Mouse (Mus musculus): Measurements from ENCODE around the gene Zfp597.

- no peak for TF ChIP-seq CTCF (IDR thresholded peaks at IDR 0.05; ENCODE audit: low read depth, low read length)
- no peak for TF ChIP-seq POLR2A (IDR thresholded peaks at IDR 0.05; ENCODE audit: insufficient read depth, low read length)
- TF ChIP-seq EP300 (IDR thresholded peaks at IDR 0.05; ENCODE audit: insufficient read depth, low read depth, low read length): no peak
Observed at GRCm38 (mm10) chr16:3920756-3921155, 36.4 kb upstream of the Zfp597 start.

All from ES-Bruce4 (cell line).